Mouse (Mus musculus) cerebellum, postnatal 14 days (tissue): ENCODE data around the gene Timm44.

Experiments used
- DNase-seq, 2 experiments: peaks; one replicate each; pipeline ENCODE4 v3.0.0; 2021; ENCODE audit warnings: mixed read lengths in 2 of 2

The Timm44 gene

GRCm38 (mm10) chr8:4275275-4276110, at the start of gene Timm44:
Timm44 (minus strand) TSS chr8:4275913.
- DNase-seq: peak; percentile 98

- peak; percentile 99 for DNase-seq
Observed at GRCm38 (mm10) chr8:4324983-4325750, 49.5 kb upstream of the Timm44 start, which contains the start of the genes Ccl25 and Elavl1. Ccl25 (plus strand) TSS chr8:4325210. Elavl1 (minus strand) TSS chr8:4325413.

- peak in 1 of 2 experiments; percentile 63 for DNase-seq
Observed at GRCm38 (mm10) chr8:4324525-4324924, 48.8 kb upstream of the Timm44 start.

GRCm38 (mm10) chr8:4323917-4324316, 48.2 kb upstream of the Timm44 start:
- DNase-seq: no peak

- DNase-seq: peak; percentile 91 to 92
Observed at GRCm38 (mm10) chr8:4322470-4322869, 46.8 kb upstream of the Timm44 start.

- DNase-seq: no peak
Observed at GRCm38 (mm10) chr8:4321031-4321430, 45.3 kb upstream of the Timm44 start.

GRCm38 (mm10) chr8:4320404-4320803, 44.7 kb upstream of the Timm44 start:
- no peak for DNase-seq

GRCm38 (mm10) chr8:4319573-4319872, 43.8 kb upstream of the Timm44 start:
- DNase-seq: no peak

GRCm38 (mm10) chr8:4318796-4319572, 43.3 kb upstream of the Timm44 start:
- DNase-seq: no peak

GRCm38 (mm10) chr8:4318124-4318523, 42.4 kb upstream of the Timm44 start:
- no peak for DNase-seq

GRCm38 (mm10) chr8:4314852-4315251, 39.1 kb upstream of the Timm44 start:
- DNase-seq: no peak

GRCm38 (mm10) chr8:4313254-4314124, 37.8 kb upstream of the Timm44 start:
- no peak for DNase-seq

- no peak for DNase-seq
Observed at GRCm38 (mm10) chr8:4312104-4312503, 36.4 kb upstream of the Timm44 start.

GRCm38 (mm10) chr8:4305838-4306237, 30.1 kb upstream of the Timm44 start:
- DNase-seq: no peak

- no peak for DNase-seq
Observed at GRCm38 (mm10) chr8:4304124-4304547, 28.4 kb upstream of the Timm44 start.

- DNase-seq: no peak
Observed at GRCm38 (mm10) chr8:4297822-4298221, 22.1 kb upstream of the Timm44 start.

- DNase-seq: no peak
Observed at GRCm38 (mm10) chr8:4292738-4293137, 17.0 kb upstream of the Timm44 start.

- DNase-seq: no peak
Observed at GRCm38 (mm10) chr8:4276111-4276465, 375 bp upstream of the Timm44 start.

- no peak for DNase-seq
Observed at GRCm38 (mm10) chr8:4269609-4270008, 6.1 kb downstream of the Timm44 start.

- DNase-seq: peak in 1 of 2 experiments; percentile 61
Observed at GRCm38 (mm10) chr8:4267627-4268026, 8.1 kb downstream of the Timm44 start.

- no peak for DNase-seq
Observed at GRCm38 (mm10) chr8:4265160-4265914, 10.4 kb downstream of the Timm44 start.
